Mouse (Mus musculus) bone marrow macrophage, adult 2 months (primary cell): ENCODE measurements around the gene Arhgap19.

Experiments
- CTCF ChIP-seq: IDR thresholded peaks from 2 replicates; pipeline ENCODE4 v1.5.1; 2012; ENCODE audit warnings: low read depth, mild to moderate bottlenecking, low read length, moderate library complexity
- POLR2A ChIP-seq: IDR thresholded peaks from 2 replicates; pipeline ENCODE4 v1.6.1; 2012; ENCODE audit warnings: mild to moderate bottlenecking, low read depth, low read length, borderline replicate concordance

GRCm38 (mm10) chr19:41763870-41764660 is 37.8 kb downstream of the Arhgap19 start:
- TF ChIP-seq CTCF (no peak), POLR2A (no peak)
